Mouse (Mus musculus) MEL (cell line): ENCODE measurements around the gene Chkb.

ENCODE experiments used
- CTCF ChIP-seq, 3 experiments: IDR thresholded peaks in 2 of 3; conservative IDR thresholded peaks in 1 of 3; 2 replicates each; pipeline ENCODE4 v1.5.1; 2011 to 2012; ENCODE audit warnings: low read length in 3 of 3, low read depth in 2 of 3, mild to moderate bottlenecking in 2 of 3, improper control_type of control experiment in 1 of 3, inconsistent platforms in 1 of 3, mixed read lengths in 1 of 3, moderate library complexity in 1 of 3; ENCODE audit not compliant: control insufficient read depth in 1 of 3, insufficient read depth in 1 of 3, poor library complexity in 1 of 3, severe bottlenecking in 1 of 3
- ETS1 ChIP-seq: IDR thresholded peaks from 2 replicates; pipeline ENCODE4 v1.6.1; 2012; ENCODE audit warnings: low read depth, mild to moderate bottlenecking, inconsistent platforms, low read length, improper control_type of control experiment, moderate library complexity
- MXI1 ChIP-seq: IDR thresholded peaks from 2 replicates; pipeline ENCODE4 v1.6.1; 2011; ENCODE audit warnings: mild to moderate bottlenecking, low read depth, low read length, improper control_type of control experiment
- MYB ChIP-seq: IDR thresholded peaks from 2 replicates; pipeline ENCODE4 v1.6.1; 2011; ENCODE audit warnings: mild to moderate bottlenecking, low read depth, low read length, improper control_type of control experiment
- POLR2A ChIP-seq, 2 experiments: IDR thresholded peaks; 2 replicates each; pipeline ENCODE4 v1.6.1; 2011 to 2012; ENCODE audit warnings: low read length in 2 of 2, mild to moderate bottlenecking in 2 of 2, control low read depth in 1 of 2, improper control_type of control experiment in 1 of 2, low read depth in 1 of 2, moderate library complexity in 1 of 2; ENCODE audit not compliant: control insufficient read depth in 1 of 2, insufficient read depth in 1 of 2, poor library complexity in 1 of 2
- POLR2AphosphoS5 ChIP-seq: IDR thresholded peaks from 2 replicates; pipeline ENCODE4 v1.6.1; 2012; ENCODE audit warnings: low read depth, borderline replicate concordance, mild to moderate bottlenecking, inconsistent platforms, low read length, moderate library complexity, mixed read lengths
- ZC3H11A ChIP-seq: IDR thresholded peaks from 2 replicates; pipeline ENCODE4 v1.6.1; 2012; ENCODE audit warnings: low read depth, mild to moderate bottlenecking, inconsistent platforms, low read length, improper control_type of control experiment

DNA sequence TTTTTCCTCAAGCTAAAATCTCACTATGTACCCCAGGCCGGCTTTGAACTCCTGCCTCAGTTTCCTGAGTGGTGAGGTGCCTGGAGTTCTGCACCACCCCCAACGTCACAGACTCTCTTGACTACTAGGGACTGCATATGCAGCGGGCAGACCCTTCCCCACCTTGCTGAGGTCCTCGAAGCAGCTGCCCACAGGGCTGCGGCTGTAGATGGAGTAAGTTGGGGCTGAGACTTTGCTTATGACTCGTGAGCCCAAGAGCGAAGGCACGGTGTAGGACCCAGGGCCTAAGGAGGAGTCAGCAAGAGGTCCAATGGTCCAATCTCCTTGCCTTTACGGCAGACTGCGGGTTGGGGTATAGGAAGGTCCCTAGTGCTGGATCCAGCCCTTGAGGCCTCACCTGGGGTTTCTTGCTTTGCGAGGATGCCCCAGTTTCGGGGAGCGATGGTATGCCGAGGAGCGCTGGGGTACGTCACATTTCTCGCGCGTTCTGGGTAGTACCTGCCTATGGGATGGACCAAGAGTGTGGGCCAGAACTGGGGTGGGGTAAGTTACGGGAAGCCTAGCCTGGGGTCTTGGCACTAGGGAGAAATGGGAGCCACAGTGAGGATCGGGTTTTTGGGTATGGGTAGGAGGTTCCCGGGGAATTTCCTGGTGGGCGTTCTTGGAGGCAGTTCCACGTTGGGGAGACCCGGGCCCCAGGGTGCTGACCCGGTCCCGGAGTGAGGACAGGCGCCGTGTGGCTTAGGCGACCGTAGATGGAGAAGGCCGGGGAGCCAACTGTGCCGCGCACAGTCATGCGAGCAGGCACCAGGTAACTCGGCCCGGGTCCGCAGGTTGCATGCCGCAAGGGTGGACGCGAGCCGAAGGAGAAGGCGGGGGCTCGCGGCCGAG lies 51.5 kb downstream of the Chkb start:
- TF ChIP-seq CTCF (IDR thresholded peaks at IDR 0.05 in 2 of 3, conservative IDR thresholded peaks at IDR 0.05 in 1 of 3; ENCODE audit: control insufficient read depth in 1 of 3, insufficient read depth in 1 of 3, low read depth in 2 of 3, low read length in 3 of 3, poor library complexity in 1 of 3, severe bottlenecking in 1 of 3) (no peak), POLR2AphosphoS5 (no peak), ZC3H11A (no peak), MXI1 (no peak), POLR2A (IDR thresholded peaks at IDR 0.05; ENCODE audit: control insufficient read depth in 1 of 2, insufficient read depth in 1 of 2, low read depth in 1 of 2, low read length in 2 of 2, poor library complexity in 1 of 2) (no peak), MYB (no peak), ETS1 (no peak)
